Mouse (Mus musculus): Measurements from ENCODE around the gene Vmn2r111. TPM values are rescaled to one million over a fixed set of nuclear protein-coding genes. Genes with fewer than 3 reads are reported as not detected.
"Not testable (repeated sequence)": the region's sequence is repeated elsewhere in the genome, so short reads cannot be mapped to it uniquely, and the experiment has no call there.

Vmn2r111 gene
- total RNA-seq (2012; rRNA removed) = not detected in 2 replicates

GRCm38 (mm10) chr17:22573382-22573781, at the start of gene Vmn2r111:
Gene Vmn2r111 (minus strand): TSS chr17:22573482.
- in situ Hi-C loops (cut with MboI; ENCODE audit: low sequenced_read_pairs in 2 of 2, unreplicated experiment in 2 of 2); H3K4me1 ChIP-seq (ENCODE audit: control insufficient read depth in 2 of 2, insufficient read depth in 2 of 2, low read length in 2 of 2, poor library complexity in 1 of 2); H3K4me3 ChIP-seq (ENCODE audit: insufficient read depth in 1 of 2, low read depth in 1 of 2, low read length in 2 of 2, poor library complexity in 1 of 2, severe bottlenecking in 1 of 2); H3K9me3 ChIP-seq (ENCODE audit: control insufficient read depth, insufficient read depth, low read depth, low read length); H3K27ac ChIP-seq (ENCODE audit: insufficient read depth, low read depth, low read length, poor library complexity, severe bottlenecking); H3K9ac ChIP-seq (ENCODE audit: insufficient read depth, low read depth, low read length, poor library complexity, severe bottlenecking); DNase-seq (ENCODE audit: low read depth, low spot score); H3K36me3 ChIP-seq (ENCODE audit: control insufficient read depth, insufficient read depth, low read length, poor library complexity, severe bottlenecking): not testable (repeated sequence)

GRCm38 (mm10) chr17:22600651-22601050, 27.4 kb upstream of the Vmn2r111 start, which contains the start of gene Vmn2r112:
Gene Vmn2r112 (plus strand): TSS chr17:22600951.
- H3K27ac ChIP-seq (ENCODE audit: insufficient read depth, low read depth, low read length, poor library complexity, severe bottlenecking); H3K9me3 ChIP-seq (ENCODE audit: control insufficient read depth, insufficient read depth, low read depth, low read length); H3K4me1 ChIP-seq (ENCODE audit: control insufficient read depth in 2 of 2, insufficient read depth in 2 of 2, low read length in 2 of 2, poor library complexity in 1 of 2); H3K4me3 ChIP-seq (ENCODE audit: insufficient read depth in 1 of 2, low read depth in 1 of 2, low read length in 2 of 2, poor library complexity in 1 of 2, severe bottlenecking in 1 of 2); H3K36me3 ChIP-seq (ENCODE audit: control insufficient read depth, insufficient read depth, low read length, poor library complexity, severe bottlenecking); in situ Hi-C loops (cut with MboI; ENCODE audit: low sequenced_read_pairs in 2 of 2, unreplicated experiment in 2 of 2); H3K9ac ChIP-seq (ENCODE audit: insufficient read depth, low read depth, low read length, poor library complexity, severe bottlenecking); DNase-seq (ENCODE audit: low read depth, low spot score): not testable (repeated sequence)

- H3K4me3 ChIP-seq (ENCODE audit: insufficient read depth in 1 of 2, low read depth in 1 of 2, low read length in 2 of 2, poor library complexity in 1 of 2, severe bottlenecking in 1 of 2); H3K36me3 ChIP-seq (ENCODE audit: control insufficient read depth, insufficient read depth, low read length, poor library complexity, severe bottlenecking); H3K9me3 ChIP-seq (ENCODE audit: control insufficient read depth, insufficient read depth, low read depth, low read length); H3K4me1 ChIP-seq (ENCODE audit: control insufficient read depth in 2 of 2, insufficient read depth in 2 of 2, low read length in 2 of 2, poor library complexity in 1 of 2); H3K9ac ChIP-seq (ENCODE audit: insufficient read depth, low read depth, low read length, poor library complexity, severe bottlenecking); in situ Hi-C loops (cut with MboI; ENCODE audit: low sequenced_read_pairs in 2 of 2, unreplicated experiment in 2 of 2): not testable (repeated sequence)
- peak; percentile 27 for DNase-seq (ENCODE audit: low read depth, low spot score)
- TF ChIP-seq MAFK (IDR thresholded peaks at IDR 0.05; ENCODE audit: insufficient read depth, low read depth, low read length) = 0 out of 2 replicates have a peak, but pooled peaks have one; percentile 62
- peak overlapping the region; percentile 40 for H3K27ac ChIP-seq (ENCODE audit: insufficient read depth, low read depth, low read length, poor library complexity, severe bottlenecking)
These were observed 52.8 kb downstream of the Vmn2r111 start for GRCm38 (mm10) chr17:22520467-22520866.

- H3K36me3 ChIP-seq (ENCODE audit: control insufficient read depth, insufficient read depth, low read length, poor library complexity, severe bottlenecking); in situ Hi-C loops (cut with MboI; ENCODE audit: low sequenced_read_pairs in 2 of 2, unreplicated experiment in 2 of 2); H3K27ac ChIP-seq (ENCODE audit: insufficient read depth, low read depth, low read length, poor library complexity, severe bottlenecking): not testable (repeated sequence)
These were observed 53.2 kb downstream of the Vmn2r111 start for GRCm38 (mm10) chr17:22520037-22520436.

GRCm38 (mm10) chr17:22497120-22497519, 76.2 kb downstream of the Vmn2r111 start:
- in situ Hi-C loops (cut with MboI; ENCODE audit: low sequenced_read_pairs in 2 of 2, unreplicated experiment in 2 of 2) = no loop called here
- Histone ChIP-seq H3K4me3 (ENCODE audit: insufficient read depth in 1 of 2, low read depth in 1 of 2, low read length in 2 of 2, poor library complexity in 1 of 2, severe bottlenecking in 1 of 2) (no peak overlapping the region), H3K27ac (ENCODE audit: insufficient read depth, low read depth, low read length, poor library complexity, severe bottlenecking) (no peak overlapping the region), H3K9me3 (ENCODE audit: control insufficient read depth, insufficient read depth, low read depth, low read length) (no peaks in the 10 kb centered on the region), H3K4me1 (ENCODE audit: control insufficient read depth in 2 of 2, insufficient read depth in 2 of 2, low read length in 2 of 2, poor library complexity in 1 of 2) (peaks cover 0 to 2% of the 10 kb centered on the region in 2 experiments; a peak in 1 of 4 replicates), H3K9ac (ENCODE audit: insufficient read depth, low read depth, low read length, poor library complexity, severe bottlenecking) (no peak overlapping the region), H3K36me3 (ENCODE audit: control insufficient read depth, insufficient read depth, low read length, poor library complexity, severe bottlenecking) (no peaks in the 10 kb centered on the region)
- TF ChIP-seq ZNF384 (IDR thresholded peaks at IDR 0.05; ENCODE audit: low read depth, low read length) (no peak), ZC3H11A (IDR thresholded peaks at IDR 0.05; ENCODE audit: borderline replicate concordance, low read depth, low read length) (no peak), MAFK (IDR thresholded peaks at IDR 0.05; ENCODE audit: insufficient read depth, low read depth, low read length) (no peak)
- DNase-seq (ENCODE audit: low read depth, low spot score) = no peak

More at GRCm38 (mm10) chr17:22520037-22520436, 53.2 kb downstream of the Vmn2r111 start:
- peak; percentile 44 for DNase-seq (ENCODE audit: low read depth, low spot score)
- not testable (repeated sequence) for H3K4me1 ChIP-seq (ENCODE audit: control insufficient read depth in 2 of 2, insufficient read depth in 2 of 2, low read length in 2 of 2, poor library complexity in 1 of 2); H3K9me3 ChIP-seq (ENCODE audit: control insufficient read depth, insufficient read depth, low read depth, low read length); H3K4me3 ChIP-seq (ENCODE audit: insufficient read depth in 1 of 2, low read depth in 1 of 2, low read length in 2 of 2, poor library complexity in 1 of 2, severe bottlenecking in 1 of 2); H3K9ac ChIP-seq (ENCODE audit: insufficient read depth, low read depth, low read length, poor library complexity, severe bottlenecking)

Other genes starting within 250 kb of the Vmn2r111 start
- gene Zfp944, start 212.1 kb downstream of the Vmn2r111 start, total RNA-seq (2012; rRNA removed) = 7.2 and 7.9 TPM in 2 replicates
- gene Zfp758, start 212.0 kb downstream of the Vmn2r111 start, total RNA-seq (2012; rRNA removed) = 6.9 and 7.3 TPM in 2 replicates
- 5.1 and 5.2 TPM in 2 replicates for gene Zfp946, start 149.3 kb downstream of the Vmn2r111 start, total RNA-seq (2012; rRNA removed)
- gene Vmn2r112, start 27.5 kb upstream of the Vmn2r111 start, total RNA-seq (2012; rRNA removed) = not detected in 2 replicates

All from ES-E14 (cell line).